Mouse (Mus musculus) brain, adult 2 months (tissue): ENCODE measurements at regions not wholly inside any gene's neighbourhood (a gene's known extent, or its start where the extent isn't known, plus 50 kb on each side); places are given as distances from the start of the nearest gene placed in this dataset.

Experiments
- DNase-seq: peaks from one replicate; pipeline ENCODE4 v3.0.0; 2011; ENCODE audit warnings: low read depth, low spot score

DNA sequence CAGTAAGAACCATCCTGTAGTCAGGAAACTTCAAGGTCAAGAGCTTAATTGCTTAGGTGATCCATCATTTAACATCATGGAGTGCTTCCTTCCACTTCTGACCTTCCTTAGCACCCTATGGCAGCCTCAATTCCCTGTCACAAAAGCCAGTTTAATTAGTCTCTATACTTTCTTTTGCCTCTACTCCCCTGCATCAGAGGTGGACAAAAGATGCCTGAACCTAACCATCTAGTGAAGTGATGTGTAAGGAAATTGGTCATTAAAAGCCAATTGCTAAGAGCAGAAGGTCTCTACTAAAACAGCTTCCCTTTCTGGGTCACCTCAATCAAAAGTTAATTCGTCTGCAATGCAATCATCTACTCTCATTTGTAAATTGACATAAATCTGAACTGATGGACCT lies 234.3 kb upstream of the Fbxl7 start:
- DNase-seq, result no peak

DNA sequence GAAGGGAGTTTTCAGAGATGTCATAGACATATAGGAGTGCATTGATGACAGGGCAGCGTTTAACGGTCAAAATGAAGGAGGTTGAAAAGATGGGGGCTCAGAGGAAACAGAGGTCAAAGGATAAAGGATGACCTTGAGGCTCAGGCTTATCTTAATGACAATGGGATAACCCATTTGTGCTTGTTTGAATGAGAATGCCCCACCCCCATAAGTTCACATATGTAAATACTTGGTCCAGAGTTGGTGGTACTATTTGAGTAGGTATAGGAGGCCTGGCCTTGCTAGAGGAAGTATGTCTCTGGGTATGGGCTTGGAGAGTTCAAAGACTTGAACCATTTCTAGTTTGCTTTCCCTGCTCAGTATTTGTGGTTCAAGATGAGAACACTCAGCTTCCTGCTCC lies 237.4 kb upstream of the Fbxl7 start:
- DNase-seq, result no peak

- no peak for DNase-seq
Observed at GRCm38 (mm10) chr15:27137580-27137979, 242.2 kb upstream of the Fbxl7 start.

GRCm38 (mm10) chr15:27145860-27146259 lies 250.5 kb upstream of the Fbxl7 start:
- peak; percentile 6 for DNase-seq

GRCm38 (mm10) chr15:27160986-27161385 lies 265.6 kb upstream of the Fbxl7 start:
- DNase-seq, result no peak

DNA sequence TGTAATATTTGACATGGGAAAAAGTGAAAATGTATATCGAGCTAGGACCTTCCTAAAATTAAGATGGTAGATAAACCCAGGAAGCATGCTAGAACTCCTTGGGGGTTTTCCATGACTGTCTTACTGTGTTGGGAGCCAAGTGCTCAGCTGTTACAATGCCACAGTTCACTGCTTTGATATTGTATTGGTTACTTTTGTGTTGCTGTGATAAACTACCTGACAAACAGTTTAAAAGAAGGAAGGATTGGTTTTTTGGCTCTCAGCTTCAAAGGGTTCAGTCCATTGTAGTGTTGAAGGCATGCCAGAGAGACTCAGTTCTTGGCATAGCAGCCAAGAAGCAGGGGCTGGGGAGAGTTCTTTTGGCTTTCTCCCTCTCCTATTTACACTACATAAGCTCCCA lies 272.1 kb upstream of the Fbxl7 start:
- no peak for DNase-seq

GRCm38 (mm10) chr15:27169846-27170245 lies 274.5 kb upstream of the Fbxl7 start:
- DNase-seq, result no peak

DNA sequence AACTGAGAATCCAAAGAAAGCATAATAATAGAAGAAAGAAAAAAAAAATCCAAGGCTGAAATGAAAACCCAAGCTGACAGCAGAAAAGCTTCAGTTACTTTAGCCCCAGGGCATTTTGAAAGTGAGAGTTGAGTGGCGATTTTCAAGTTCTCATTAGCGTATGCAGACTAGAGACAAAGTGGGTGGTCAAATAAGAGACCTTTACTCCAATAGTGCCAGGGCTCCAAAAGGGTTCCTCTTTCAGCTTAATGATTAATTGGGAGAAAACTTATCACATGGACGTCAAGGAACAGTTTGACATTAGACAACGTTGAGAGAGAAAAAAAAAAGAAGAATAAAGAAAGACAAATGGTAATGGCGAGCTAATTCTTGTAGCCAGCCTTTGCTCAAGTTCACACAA lies 278.1 kb upstream of the Fbxl7 start:
- DNase-seq, result no peak

GRCm38 (mm10) chr15:27178084-27178935 lies 282.9 kb upstream of the Fbxl7 start:
- peak; percentile 5 for DNase-seq

DNA sequence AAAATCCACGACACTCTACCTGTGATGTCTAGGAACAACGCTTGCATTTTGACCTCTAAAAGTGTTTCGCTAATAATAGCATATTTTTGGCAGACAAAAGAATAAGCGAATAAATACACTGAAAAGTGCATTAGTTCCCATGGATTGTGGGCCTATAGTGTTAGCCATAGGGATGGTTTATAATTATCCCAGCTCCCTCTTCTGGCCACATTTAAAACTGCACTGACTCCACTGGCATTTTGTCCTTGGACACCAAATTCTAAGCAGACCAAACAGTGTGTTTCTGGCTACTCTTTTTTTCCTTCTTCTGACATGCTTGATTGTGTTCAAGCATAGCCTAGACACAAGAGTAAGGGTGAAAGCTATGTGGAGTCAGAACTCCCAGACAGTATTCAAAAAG lies 276.8 kb upstream of the Ank start:
- DNase-seq, result peak; percentile 66

DNA sequence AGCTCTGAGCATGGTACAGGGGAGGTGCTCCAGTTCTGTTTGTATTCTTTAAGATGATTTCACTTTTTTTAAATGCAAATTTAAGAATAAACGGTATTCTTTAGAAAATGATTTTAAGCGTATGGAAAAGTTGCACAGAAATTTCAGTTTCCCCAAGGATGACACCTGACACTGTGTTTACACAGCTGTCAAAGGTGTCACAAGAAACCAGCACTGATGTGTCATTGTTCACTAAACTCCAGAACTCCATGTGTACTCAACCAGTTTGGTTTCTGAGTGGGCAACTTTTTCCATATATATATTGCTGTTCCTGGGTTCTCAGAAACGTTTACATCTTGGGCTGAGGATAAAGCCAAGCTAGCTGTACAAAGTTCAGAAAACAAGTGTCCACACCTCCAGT lies 265.0 kb upstream of the Ank start:
- no peak for DNase-seq

DNA sequence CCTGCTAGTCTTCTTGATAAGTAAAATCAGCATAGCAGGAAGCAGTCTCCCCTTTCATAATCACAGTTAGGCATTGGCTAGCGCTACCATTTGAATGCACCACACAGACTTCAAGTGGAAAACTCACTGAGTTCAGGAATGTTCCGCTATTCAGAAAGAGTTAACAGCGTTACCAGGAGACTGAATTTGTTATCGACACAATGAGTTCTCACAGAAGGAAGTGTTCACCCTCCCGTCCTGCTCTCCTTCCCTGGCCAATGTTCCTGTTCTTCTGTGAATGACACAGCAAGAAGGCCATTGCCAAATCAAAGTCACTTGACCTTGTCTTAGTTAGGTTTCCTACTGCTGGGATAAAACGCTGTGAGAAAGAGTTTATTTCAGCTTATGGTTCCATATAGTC lies 261.6 kb upstream of the Ank start:
- DNase-seq, result no peak

DNA sequence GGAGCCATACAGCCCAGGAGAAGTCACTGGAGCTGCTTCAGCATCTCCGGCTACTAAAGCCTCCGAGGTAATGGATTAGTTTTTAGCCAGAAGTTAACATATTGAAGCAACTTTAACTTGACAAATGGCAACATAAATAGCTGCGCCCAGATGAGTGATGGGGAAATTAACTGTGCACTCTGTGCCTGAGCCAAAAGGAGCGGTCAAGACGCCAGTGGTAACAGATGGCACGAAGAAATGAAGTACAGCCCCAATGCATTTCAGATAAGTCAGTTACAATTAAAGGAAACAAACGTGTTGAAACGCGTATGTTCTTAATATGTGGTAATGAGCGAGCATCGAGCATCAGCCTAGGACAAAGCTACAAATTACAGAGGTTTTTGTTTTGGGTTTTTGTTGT lies 259.0 kb upstream of the Ank start:
- no peak for DNase-seq

- DNase-seq, result no peak
Observed at GRCm38 (mm10) chr15:27216387-27216786, 250.1 kb upstream of the Ank start.

DNA sequence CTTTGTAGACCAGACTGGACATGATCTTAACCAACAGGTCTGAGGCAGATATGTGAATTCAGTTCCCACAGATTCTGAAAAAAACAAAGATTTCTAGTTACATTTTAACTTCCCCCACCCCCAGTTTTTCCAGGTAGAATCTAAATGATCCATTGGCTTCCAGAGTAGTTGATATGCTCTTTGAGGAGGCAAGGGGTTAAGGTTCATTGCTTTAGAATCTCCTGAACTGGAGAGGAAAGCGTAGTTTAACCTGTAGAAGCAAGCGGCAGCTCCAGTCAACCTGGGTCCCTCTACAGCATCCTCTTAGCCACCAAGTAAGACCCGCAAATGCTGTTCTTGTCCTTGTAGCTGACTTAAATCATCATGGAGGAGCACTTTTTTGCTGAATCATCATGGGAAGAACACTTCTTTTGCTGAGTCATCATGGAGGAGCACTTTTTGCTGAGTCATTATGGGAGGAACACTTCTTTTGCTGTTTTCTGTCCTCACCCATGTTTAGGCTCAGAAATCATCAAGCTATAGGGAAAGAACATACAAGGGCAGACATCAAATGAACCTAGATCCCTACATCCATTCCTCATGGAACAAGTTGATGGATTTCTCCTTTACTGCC lies 247.2 kb upstream of the Ank start:
- no peak for DNase-seq

DNA sequence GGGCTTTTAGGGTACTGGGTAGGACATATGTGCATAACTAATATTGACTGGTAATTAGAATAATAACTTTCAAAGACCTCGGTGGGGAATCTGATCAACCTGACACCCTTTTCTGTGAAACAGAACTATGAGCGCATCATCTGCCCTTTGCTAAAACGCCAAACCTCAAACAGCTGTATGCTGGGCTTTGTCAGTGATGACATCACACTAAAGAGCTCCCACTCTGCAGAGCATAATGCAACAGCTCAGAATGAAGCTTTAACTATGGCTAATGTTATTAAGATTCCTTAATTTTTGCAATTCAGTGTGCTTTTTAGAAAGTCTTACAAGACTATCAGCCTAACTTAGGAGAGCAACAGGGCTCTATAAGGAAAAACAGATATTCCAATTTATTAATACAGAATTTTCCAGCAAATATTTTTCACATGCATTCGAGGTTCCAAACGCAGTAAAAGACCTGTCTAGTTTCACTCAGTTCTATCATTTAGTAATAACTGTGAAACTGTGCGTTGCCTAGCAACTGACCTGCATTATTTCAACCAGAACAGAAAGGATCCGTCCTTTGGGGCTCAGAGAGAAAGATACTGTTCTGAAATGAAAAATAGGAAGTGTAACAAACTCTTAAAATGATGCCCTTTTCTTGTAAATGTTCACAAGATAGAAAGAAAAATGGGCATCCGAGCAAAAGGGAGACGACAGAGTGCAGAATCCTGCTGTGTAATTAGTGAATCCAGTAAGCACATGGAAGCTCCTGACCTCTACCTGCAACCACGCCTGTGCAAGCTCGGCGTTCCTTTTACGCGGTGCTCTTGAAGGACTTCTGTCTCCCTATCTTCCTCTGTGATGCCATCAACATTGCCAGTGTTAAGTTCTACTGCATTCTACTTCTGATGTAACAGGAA lies 242.6 kb upstream of the Ank start:
- peak; percentile 41 for DNase-seq

GRCm38 (mm10) chr15:27224512-27224850 lies 242.0 kb upstream of the Ank start:
- peak; percentile 29 for DNase-seq

GRCm38 (mm10) chr15:27232804-27233203 lies 233.7 kb upstream of the Ank start:
- DNase-seq, result peak; percentile 10

GRCm38 (mm10) chr15:27234770-27235169 lies 231.7 kb upstream of the Ank start:
- peak; percentile 84 for DNase-seq

GRCm38 (mm10) chr15:27238301-27238700 lies 228.2 kb upstream of the Ank start:
- DNase-seq, result no peak

- DNase-seq, result peak; percentile 14
Observed at GRCm38 (mm10) chr15:27246302-27246701, 220.2 kb upstream of the Ank start.
